Mouse (Mus musculus) kidney, embryonic 14.5 days (tissue): ENCODE results near the gene Gm36028. TPM values are rescaled to one million over a fixed set of nuclear protein-coding genes. Genes with fewer than 3 reads are reported as not detected.

Experiments used
- ATAC-seq: fragments of 200-750 bp; cut with Nextera tagmentation; 2 replicates; pipeline ENCODE4 v1.8.0; 2017; ENCODE audit warnings: moderate number of reproducible peaks, mild to moderate bottlenecking, moderate TSS enrichment, moderate library complexity; ENCODE audit not compliant: low FRiP score, low TSS enrichment
- H3K27ac ChIP-seq: fragments of 300-500 bp; sonication (generic); 2 replicates; pipeline ENCODE4 v1.5.1; 2014; ENCODE audit warnings: low read depth, mild to moderate bottlenecking, low read length, moderate library complexity, mixed read lengths
- H3K27me3 ChIP-seq: fragments of 300-500 bp; sonication (generic); 2 replicates; pipeline ENCODE4 v1.6.1; 2014; ENCODE audit warnings: mild to moderate bottlenecking, low read length; ENCODE audit not compliant: control insufficient read depth, insufficient read depth
- H3K36me3 ChIP-seq: fragments of 300-500 bp; sonication (generic); 2 replicates; pipeline ENCODE4 v1.6.1; 2014; ENCODE audit warnings: low read length, mixed read lengths; ENCODE audit not compliant: control insufficient read depth, insufficient read depth
- H3K4me1 ChIP-seq: fragments of 300-500 bp; sonication (generic); 2 replicates; pipeline ENCODE4 v1.6.1; 2014; ENCODE audit warnings: low read length, mixed read lengths; ENCODE audit not compliant: control insufficient read depth, insufficient read depth
- H3K4me2 ChIP-seq: fragments of 300-500 bp; sonication (generic); replicated peaks from 2 replicates; pipeline ENCODE4 v1.6.1; 2014; ENCODE audit warnings: low read depth, mild to moderate bottlenecking, low read length
- H3K4me3 ChIP-seq: fragments of 300-500 bp; sonication (generic); 2 replicates; pipeline ENCODE4 v1.5.1; 2014; ENCODE audit warnings: mild to moderate bottlenecking, low read length
- H3K9ac ChIP-seq: fragments of 300-500 bp; sonication (generic); 2 replicates; pipeline ENCODE4 v1.6.1; 2014; ENCODE audit warnings: low read depth, mild to moderate bottlenecking, low read length, moderate library complexity
- H3K9me3 ChIP-seq: fragments of 300-500 bp; sonication (generic); 2 replicates; pipeline ENCODE4 v1.6.1; 2016; ENCODE audit warnings: low read length; ENCODE audit not compliant: control insufficient read depth
- WGBS: fragments of 180-500 bp; shearing (Covaris S2); extraction: QIAGEN DNeasy Blood & Tissue Kit; methylation state at CpG from one replicate; pipeline ENCODE4 v1.1.7; 2014; 5-methylcytosine and 5-hydroxymethylcytosine counted together
- polyA plus RNA-seq: library from polyadenylated mRNA; unstranded; fragments of >200 nt; fragmentation: Nextera tagmentation; extraction: Ambion mirVana; gene quantifications from 2 replicates; pipeline ENCODE4 v1.2.1, GENCODE M21; 2014

Gene Gm36028
- polyA plus RNA-seq, 1 experiment from 2014 or later = 0.26 TPM

GRCm38 (mm10) chr16:37809623-37809992 lies 51.3 kb downstream of the Gm36028 start:
- H3K27me3 ChIP-seq = no peaks in the 10 kb centered on the region
- no peak overlapping the region for H3K4me2 ChIP-seq
- H3K4me3 ChIP-seq = no peak overlapping the region
- H3K27ac ChIP-seq = peak overlapping the region; percentile 67; the same call in 1 of the 2 replicates
- H3K36me3 ChIP-seq = peaks cover 13% of the 10 kb centered on the region
- no peak for ATAC-seq
- WGBS = 63% methylated on average over 6 of the region's 6 CpGs
- peaks cover 17% of the 10 kb centered on the region; the same call in 1 of the 2 replicates for H3K4me1 ChIP-seq
- H3K9me3 ChIP-seq = 0 out of 2 replicates have a peak, but pooled peaks cover 2% of the 10 kb centered on the region
- H3K9ac ChIP-seq = no peak overlapping the region

GRCm38 (mm10) chr16:37808866-37809622 lies 51.9 kb downstream of the Gm36028 start:
- H3K4me2 ChIP-seq = no peak overlapping the region
- 44% methylated on average over 10 of the region's 10 CpGs for WGBS
- H3K4me1 ChIP-seq = peaks cover 15% of the 10 kb centered on the region; the same call in 1 of the 2 replicates
- H3K4me3 ChIP-seq = no peak overlapping the region
- H3K27ac ChIP-seq = peak overlapping the region; percentile 67; the same call in 1 of the 2 replicates
- H3K36me3 ChIP-seq = peaks cover 16% of the 10 kb centered on the region
- 0 out of 2 replicates have a peak, but pooled peaks cover 2% of the 10 kb centered on the region for H3K9me3 ChIP-seq
- no peak overlapping the region for H3K9ac ChIP-seq
- no peak for ATAC-seq
- no peaks in the 10 kb centered on the region for H3K27me3 ChIP-seq

- no peaks in the 10 kb centered on the region for H3K27me3 ChIP-seq
- no peak overlapping the region for H3K27ac ChIP-seq
- H3K4me3 ChIP-seq = no peak overlapping the region
- H3K9me3 ChIP-seq = 0 out of 2 replicates have a peak, but pooled peaks cover 2% of the 10 kb centered on the region
- peaks cover 8% of the 10 kb centered on the region; the same call in 1 of the 2 replicates for H3K4me1 ChIP-seq
- H3K36me3 ChIP-seq = peaks cover 31% of the 10 kb centered on the region
- no peak overlapping the region for H3K4me2 ChIP-seq
- WGBS = 72% methylated on average over 8 of the region's 8 CpGs
- ATAC-seq = no peak
- no peak overlapping the region for H3K9ac ChIP-seq
These were observed 53.7 kb downstream of the Gm36028 start for GRCm38 (mm10) chr16:37807269-37807668.

DNA sequence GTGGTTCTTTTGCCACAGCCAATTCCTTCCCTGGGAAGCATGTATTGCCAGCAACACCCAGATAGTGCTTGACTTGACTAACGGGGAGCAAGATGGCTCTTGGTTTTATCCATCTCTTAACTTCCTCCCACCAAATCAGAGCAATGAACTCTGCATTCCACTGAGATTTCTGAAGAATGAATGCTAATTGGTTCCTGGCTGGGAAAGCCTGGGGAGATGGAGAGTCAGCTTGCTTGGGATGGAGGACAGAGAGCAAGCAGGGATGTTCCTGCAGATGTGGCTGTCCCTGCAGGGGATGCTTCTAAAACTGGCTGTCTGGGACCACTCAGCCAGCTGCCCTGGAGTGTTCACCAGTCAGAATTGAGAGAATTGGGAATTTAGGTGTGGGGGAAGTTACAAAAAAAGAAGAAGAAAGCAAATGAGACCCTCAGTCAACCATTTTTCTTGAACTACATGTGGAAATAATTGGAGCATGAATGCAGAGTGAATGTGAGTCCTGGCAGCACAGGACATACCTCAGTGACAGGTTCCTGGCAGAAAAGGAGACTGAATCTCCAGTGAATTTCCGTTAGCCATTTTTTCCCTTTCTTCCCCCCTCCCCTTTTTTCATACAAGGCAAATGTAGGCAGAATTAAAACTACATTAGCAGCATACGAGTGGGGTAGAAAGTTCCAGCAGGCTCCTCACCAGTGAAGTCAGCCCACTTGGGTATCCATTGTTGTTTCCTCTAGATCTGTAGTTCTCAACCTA lies 55.0 kb downstream of the Gm36028 start:
- H3K27ac ChIP-seq = no peak overlapping the region
- H3K36me3 ChIP-seq = peaks cover 33% of the 10 kb centered on the region
- H3K27me3 ChIP-seq = no peaks in the 10 kb centered on the region
- peaks cover 13% of the 10 kb centered on the region; the same call in 1 of the 2 replicates for H3K4me1 ChIP-seq
- H3K9me3 ChIP-seq = 0 out of 2 replicates have a peak, but pooled peaks cover 2% of the 10 kb centered on the region
- 85% methylated on average over 3 of the region's 3 CpGs for WGBS
- no peak overlapping the region for H3K4me3 ChIP-seq
- H3K9ac ChIP-seq = no peak overlapping the region
- no peak for ATAC-seq
- H3K4me2 ChIP-seq = no peak overlapping the region

- H3K4me2 ChIP-seq = no peak overlapping the region
- no peak overlapping the region for H3K4me3 ChIP-seq
- H3K27ac ChIP-seq = no peak overlapping the region
- H3K4me1 ChIP-seq = peaks cover 13% of the 10 kb centered on the region; the same call in 1 of the 2 replicates
- H3K9me3 ChIP-seq = 0 out of 2 replicates have a peak, but pooled peaks cover 2% of the 10 kb centered on the region
- H3K36me3 ChIP-seq = peaks cover 37% of the 10 kb centered on the region
- H3K9ac ChIP-seq = no peak overlapping the region
- no peaks in the 10 kb centered on the region for H3K27me3 ChIP-seq
- no peak for ATAC-seq
- 95% methylated on average over 9 of the region's 9 CpGs for WGBS
These were observed 57.5 kb downstream of the Gm36028 start for GRCm38 (mm10) chr16:37803387-37803950.

DNA sequence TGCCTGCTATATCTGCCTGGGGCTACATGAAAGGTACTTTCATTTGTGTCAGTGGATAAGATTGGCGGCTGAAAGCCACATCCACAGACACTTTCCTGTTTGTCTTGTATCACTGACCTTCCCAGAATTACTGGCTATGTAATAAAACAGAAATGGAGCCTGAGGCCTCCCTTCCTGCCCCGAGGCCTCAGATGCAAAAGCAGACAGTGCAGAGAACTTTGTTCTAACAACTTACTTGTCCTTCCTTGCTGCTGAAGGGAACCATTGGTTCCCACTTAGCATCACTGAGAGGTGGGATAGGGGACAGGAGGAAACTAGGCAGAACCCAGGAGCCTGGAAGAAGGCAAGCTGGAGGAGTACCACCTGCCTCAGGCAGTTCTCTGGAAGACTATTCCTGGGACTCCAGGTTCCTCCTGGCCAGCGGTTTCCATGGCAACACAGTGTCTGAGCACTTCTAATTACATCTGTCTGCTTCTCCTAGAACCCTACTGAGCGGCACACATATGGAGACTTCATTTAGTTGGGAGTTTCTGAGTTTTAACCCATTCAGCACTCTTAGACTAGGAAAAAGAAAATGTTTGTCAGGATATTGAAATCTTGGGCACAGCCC lies 58.2 kb downstream of the Gm36028 start:
- 0 out of 2 replicates have a peak, but pooled peaks cover 2% of the 10 kb centered on the region for H3K9me3 ChIP-seq
- H3K4me1 ChIP-seq = peaks cover 9% of the 10 kb centered on the region; the same call in 1 of the 2 replicates
- H3K4me3 ChIP-seq = no peak overlapping the region
- no peak overlapping the region for H3K9ac ChIP-seq
- ATAC-seq = no peak
- H3K36me3 ChIP-seq = peaks cover 37% of the 10 kb centered on the region
- no peak overlapping the region for H3K4me2 ChIP-seq
- WGBS = 50% methylated on average over 4 of the region's 4 CpGs
- H3K27me3 ChIP-seq = no peaks in the 10 kb centered on the region
- H3K27ac ChIP-seq = no peak overlapping the region

DNA sequence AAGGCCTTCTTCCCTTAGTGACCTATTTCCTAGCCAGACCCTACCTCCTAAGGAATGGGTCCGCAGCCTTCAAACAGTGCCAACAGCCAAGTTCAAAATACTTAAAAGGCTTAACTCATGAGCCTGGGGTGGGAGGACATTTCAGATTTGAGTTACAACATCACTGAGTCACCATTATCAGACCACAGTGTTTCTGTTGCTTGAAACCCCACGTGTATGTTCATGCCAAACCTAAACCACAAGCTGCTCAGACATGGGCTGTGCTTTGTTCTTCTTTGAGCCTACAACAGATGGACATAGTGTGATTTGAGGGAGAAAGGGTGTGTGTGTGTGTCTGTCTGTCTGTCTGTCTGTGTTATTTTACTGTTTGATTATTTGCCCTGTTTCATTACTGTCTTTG lies 59.8 kb downstream of the Gm36028 start:
- no peak overlapping the region for H3K9ac ChIP-seq
- no peak for ATAC-seq

More for the DNA sequence above, 59.8 kb downstream of the Gm36028 start:
- no peaks in the 10 kb centered on the region for H3K27me3 ChIP-seq
- H3K9me3 ChIP-seq = 0 out of 2 replicates have a peak, but pooled peaks cover 2% of the 10 kb centered on the region
- WGBS = 68% methylated on average over 2 of the region's 2 CpGs
- H3K4me2 ChIP-seq = no peak overlapping the region
- peaks cover 8% of the 10 kb centered on the region; the same call in 1 of the 2 replicates for H3K4me1 ChIP-seq
- no peak overlapping the region for H3K4me3 ChIP-seq
- H3K36me3 ChIP-seq = peaks cover 36% of the 10 kb centered on the region
- no peak overlapping the region for H3K27ac ChIP-seq
